Mouse (Mus musculus) hindbrain, embryonic 14.5 days (tissue): ENCODE measurements around the gene Phf20. TPM values are rescaled to one million over a fixed set of nuclear protein-coding genes. Genes with fewer than 3 reads are reported as not detected.

Experiments used
- ATAC-seq: fragments of 200-750 bp; cut with Nextera tagmentation; 2 replicates; pipeline ENCODE4 v1.8.0; 2017; ENCODE audit warnings: moderate number of reproducible peaks, mild to moderate bottlenecking, moderate TSS enrichment, moderate library complexity; ENCODE audit not compliant: low FRiP score
- DNase-seq: peaks from one replicate; pipeline ENCODE4 v3.0.0-alpha.2; 2015; ENCODE audit warnings: low spot score
- H3K27ac ChIP-seq: fragments of 300-500 bp; sonication (generic); 2 replicates; pipeline ENCODE4 v1.5.1; 2014; ENCODE audit warnings: mild to moderate bottlenecking, moderate library complexity
- H3K27me3 ChIP-seq: fragments of 300-500 bp; sonication (generic); 2 replicates; pipeline ENCODE4 v1.6.1; 2014; ENCODE audit warnings: mild to moderate bottlenecking, low read length, mixed read lengths; ENCODE audit not compliant: control insufficient read depth, insufficient read depth
- H3K36me3 ChIP-seq: fragments of 300-500 bp; sonication (generic); replicated peaks from 2 replicates; pipeline ENCODE4 v1.6.1; 2014; ENCODE audit not compliant: control insufficient read depth, insufficient read depth
- H3K4me1 ChIP-seq: fragments of 300-500 bp; sonication (generic); replicated peaks from 2 replicates; pipeline ENCODE4 v1.6.1; 2014; ENCODE audit warnings: antibody characterized with exemption, low read length, mixed read lengths; ENCODE audit not compliant: control insufficient read depth, insufficient read depth
- H3K4me2 ChIP-seq: fragments of 300-500 bp; sonication (generic); replicated peaks from 2 replicates; pipeline ENCODE4 v1.6.1; 2014; ENCODE audit warnings: mild to moderate bottlenecking, moderate library complexity
- H3K4me3 ChIP-seq: fragments of 300-500 bp; sonication (generic); replicated peaks from 2 replicates; pipeline ENCODE4 v1.5.1; 2014; ENCODE audit warnings: mild to moderate bottlenecking, low read length
- H3K9ac ChIP-seq: fragments of 300-500 bp; sonication (generic); 2 replicates; pipeline ENCODE4 v1.6.1; 2014
- H3K9me3 ChIP-seq: fragments of 300-500 bp; sonication (generic); 2 replicates; pipeline ENCODE4 v1.6.1; 2016; ENCODE audit warnings: low read length; ENCODE audit not compliant: control insufficient read depth
- WGBS: fragments of 180-500 bp; shearing (Covaris S2); extraction: QIAGEN DNeasy Blood & Tissue Kit; methylation state at CpG from one replicate; pipeline ENCODE4 v1.1.7; 2014; 5-methylcytosine and 5-hydroxymethylcytosine counted together
- polyA plus RNA-seq: library from polyadenylated mRNA; unstranded; fragments of >200 nt; fragmentation: Nextera tagmentation; extraction: Ambion mirVana; gene quantifications from 2 replicates; pipeline ENCODE4 v1.2.1, GENCODE M21; 2014

The Phf20 gene
- polyA plus RNA-seq, 1 experiment from 2014 or later = 107 TPM

- Histone ChIP-seq H3K4me2 (no peak overlapping the region), H3K36me3 (peaks cover 53% of the 10 kb centered on the region), H3K9me3 (no peaks in the 10 kb centered on the region), H3K27me3 (no peaks in the 10 kb centered on the region), H3K27ac (no peak overlapping the region), H3K4me1 (no peaks in the 10 kb centered on the region), H3K9ac (no peak overlapping the region), H3K4me3 (no peak overlapping the region)
- WGBS = 94% methylated on average over 4 of the region's 4 CpGs
- ATAC-seq = no peak
- no peak for DNase-seq
Measured at GRCm38 (mm10) chr2:156304351-156304750, 108.1 kb downstream of the Phf20 start.

DNA sequence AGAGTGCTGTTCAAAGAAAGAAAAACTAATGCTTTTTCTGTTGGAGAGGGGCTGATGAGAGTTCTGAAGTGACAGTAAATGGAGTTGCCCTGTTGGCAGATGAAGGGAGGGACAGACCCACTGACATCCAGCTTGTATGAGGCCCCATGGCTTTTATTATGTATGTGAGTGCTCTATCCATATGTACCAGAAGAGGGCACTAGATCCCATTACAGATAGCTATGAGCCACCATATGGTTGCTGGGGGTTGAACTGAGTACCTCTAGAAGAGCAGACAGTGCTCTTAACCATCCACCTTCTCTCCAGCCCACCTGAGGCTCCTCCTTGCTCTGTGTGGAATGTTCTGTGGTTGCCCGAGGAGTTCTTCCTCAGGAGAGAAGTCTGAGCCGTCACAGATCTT is 109.6 kb downstream of the Phf20 start:
- Histone ChIP-seq H3K4me3 (no peak overlapping the region), H3K36me3 (peaks cover 50% of the 10 kb centered on the region), H3K27me3 (no peaks in the 10 kb centered on the region), H3K9ac (no peak overlapping the region), H3K27ac (no peak overlapping the region), H3K4me2 (no peak overlapping the region), H3K4me1 (0 out of 2 replicates have a peak, but pooled peaks cover under 1% of the 10 kb centered on the region), H3K9me3 (no peaks in the 10 kb centered on the region)
- ATAC-seq = no peak
- 92% methylated on average over 2 of the region's 2 CpGs for WGBS
- DNase-seq = peak; percentile 35

- Histone ChIP-seq H3K4me2 (no peak overlapping the region), H3K36me3 (peaks cover 47% of the 10 kb centered on the region), H3K9ac (no peak overlapping the region), H3K4me1 (peaks cover 6% of the 10 kb centered on the region; the same call in 1 of the 2 replicates), H3K27ac (no peak overlapping the region), H3K9me3 (no peaks in the 10 kb centered on the region), H3K27me3 (no peaks in the 10 kb centered on the region), H3K4me3 (no peak overlapping the region)
- ATAC-seq (no peak), DNase-seq (no peak)
- 61% methylated on average over 5 of the region's 5 CpGs for whole genome bisulfite sequencing
Measured at GRCm38 (mm10) chr2:156307261-156307660, 111.0 kb downstream of the Phf20 start.

GRCm38 (mm10) chr2:156309948-156310347 is 113.7 kb downstream of the Phf20 start:
- peaks cover 13% of the 10 kb centered on the region; the same call in 1 of the 2 replicates for H3K4me1 ChIP-seq
- peaks cover 25% of the 10 kb centered on the region for H3K36me3 ChIP-seq
- no peak overlapping the region for H3K27ac ChIP-seq
- WGBS = 98% methylated on average over 5 of the region's 5 CpGs
- ATAC-seq (no peak), DNase-seq (no peak)
- no peak overlapping the region for H3K4me3 ChIP-seq
- H3K9ac ChIP-seq = no peak overlapping the region
- no peaks in the 10 kb centered on the region for H3K9me3 ChIP-seq
- H3K4me2 ChIP-seq = no peak overlapping the region
- no peaks in the 10 kb centered on the region for H3K27me3 ChIP-seq

- DNase-seq (no peak), ATAC-seq (no peak)
- Histone ChIP-seq H3K9me3 (no peaks in the 10 kb centered on the region), H3K4me3 (no peak overlapping the region), H3K27ac (no peak overlapping the region), H3K27me3 (no peaks in the 10 kb centered on the region), H3K4me1 (peaks cover 13% of the 10 kb centered on the region; the same call in 1 of the 2 replicates), H3K36me3 (peaks cover 21% of the 10 kb centered on the region), H3K9ac (no peak overlapping the region), H3K4me2 (no peak overlapping the region)
- WGBS = 90% methylated on average over 5 of the region's 5 CpGs
Measured at GRCm38 (mm10) chr2:156310455-156310854, 114.2 kb downstream of the Phf20 start.

DNA sequence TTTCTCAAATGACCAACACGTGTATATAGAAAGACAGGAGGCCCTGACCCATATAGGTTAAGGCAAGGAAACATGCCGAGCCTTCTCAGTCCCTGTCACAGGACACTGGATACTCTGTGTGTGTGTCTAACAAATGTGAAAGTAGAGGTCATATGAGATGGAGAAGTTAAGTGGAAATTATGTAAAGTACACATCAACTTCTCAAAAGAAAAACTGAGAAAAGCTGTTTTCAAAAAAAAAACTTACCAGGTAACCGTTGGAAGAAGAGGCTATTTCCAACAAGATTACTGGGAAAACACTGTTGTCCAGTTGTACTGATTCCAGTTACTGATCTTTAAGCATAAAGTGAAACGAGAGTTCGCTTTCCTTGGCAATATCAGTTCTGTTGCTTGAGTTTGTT is 114.7 kb downstream of the Phf20 start:
- Histone ChIP-seq H3K4me3 (peak overlapping the region; percentile 94), H3K36me3 (peaks cover 21% of the 10 kb centered on the region; the same call in 1 of the 2 replicates), H3K4me2 (peak overlapping the region; percentile 86), H3K27me3 (no peaks in the 10 kb centered on the region), H3K4me1 (peaks cover 13% of the 10 kb centered on the region; the same call in 1 of the 2 replicates), H3K9ac (0 out of 2 replicates have a peak overlapping the region, but pooled peaks have one; percentile 97), H3K27ac (no peak overlapping the region), H3K9me3 (no peaks in the 10 kb centered on the region)
- whole genome bisulfite sequencing = 90% methylated on average over 5 of the region's 5 CpGs
- ATAC-seq (no peak), DNase-seq (no peak)

DNA sequence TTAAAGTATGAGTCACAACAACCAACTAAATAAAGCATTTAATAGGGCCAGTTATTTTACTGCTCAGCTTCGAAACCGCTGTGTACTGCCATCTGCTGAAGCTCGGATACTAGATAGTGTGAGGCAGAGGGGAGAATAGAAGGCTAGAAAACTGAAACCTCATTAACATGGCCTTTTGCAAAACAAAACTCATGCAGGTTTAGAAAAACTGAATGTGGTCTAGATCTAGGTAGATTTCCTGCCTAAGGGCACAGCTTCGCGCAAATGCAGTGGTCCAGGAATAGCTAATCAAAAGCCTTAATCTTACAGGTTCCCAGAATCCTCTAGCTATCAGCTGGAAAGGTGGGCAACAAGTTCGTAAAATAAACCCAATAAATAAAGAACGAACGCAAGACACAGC is 115.2 kb downstream of the Phf20 start:
- WGBS = 21% methylated on average over 8 of the region's 8 CpGs
- Histone ChIP-seq H3K4me1 (peaks cover 13% of the 10 kb centered on the region; the same call in 1 of the 2 replicates), H3K27me3 (no peaks in the 10 kb centered on the region), H3K4me3 (peak overlapping the region; percentile 94), H3K27ac (peak overlapping the region; percentile 97), H3K36me3 (peaks cover 21% of the 10 kb centered on the region; the same call in 1 of the 2 replicates), H3K9ac (peak overlapping the region; percentile 97), H3K4me2 (peak overlapping the region; percentile 86), H3K9me3 (no peaks in the 10 kb centered on the region)
- DNase-seq (no peak), ATAC-seq (no peak)

DNA sequence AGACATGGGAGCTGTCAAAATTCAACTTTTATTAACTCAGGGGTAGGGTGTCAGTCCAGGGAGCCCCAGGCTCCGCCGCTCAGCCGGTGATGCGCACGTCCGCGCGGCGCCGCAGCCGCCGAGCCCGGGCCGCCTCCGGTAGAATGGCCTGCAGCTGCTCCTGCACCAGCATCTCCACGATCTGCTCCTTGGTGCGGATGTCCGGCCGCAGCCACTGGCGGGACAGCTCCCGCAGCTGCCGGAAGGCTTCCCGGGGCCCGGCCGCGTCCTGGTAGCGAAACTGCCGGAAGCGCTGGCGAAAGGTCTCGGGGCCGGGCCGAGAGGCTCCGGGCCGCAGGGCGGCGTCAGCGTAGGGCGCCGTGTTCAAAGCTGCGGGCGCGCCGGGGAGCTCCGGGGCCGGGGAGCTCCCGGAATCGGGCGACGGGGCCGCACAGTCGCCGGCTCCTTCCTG is 115.6 kb downstream of the Phf20 start:
- Histone ChIP-seq H3K9me3 (no peaks in the 10 kb centered on the region), H3K9ac (peak overlapping the region; percentile 97), H3K27ac (peak overlapping the region; percentile 97), H3K27me3 (no peaks in the 10 kb centered on the region), H3K4me1 (peaks cover 13% of the 10 kb centered on the region; the same call in 1 of the 2 replicates), H3K36me3 (peaks cover 17% of the 10 kb centered on the region; the same call in 1 of the 2 replicates), H3K4me3 (peak overlapping the region; percentile 94), H3K4me2 (peak overlapping the region; percentile 86)
- under 1% methylated on average over 52 of the region's 53 CpGs for WGBS
- ATAC-seq (peak; percentile 58; the same call in 1 of the 2 replicates), DNase-seq (peak; percentile 52)

GRCm38 (mm10) chr2:156312297-156312897 is 116.1 kb downstream of the Phf20 start, which contains the start of the genes Cnbd2 and Scand1:
TSS of gene Cnbd2 (plus strand) at chr2:156312299.
TSS of gene Scand1 (minus strand) at chr2:156312704.
- Histone ChIP-seq H3K27ac (peak within 1 kb of the TSS; percentile 97), H3K36me3 (peaks cover 16% of the 10 kb centered on the region; the same call in 1 of the 2 replicates), H3K9me3 (no peaks in the 10 kb centered on the region), H3K4me1 (peaks cover 13% of the 10 kb centered on the region; the same call in 1 of the 2 replicates), H3K27me3 (no peaks in the 10 kb centered on the region), H3K4me2 (peak within 1 kb of the TSS; percentile 86), H3K9ac (peak within 1 kb of the TSS; percentile 97), H3K4me3 (peak within 1 kb of the TSS; percentile 94)
- DNase-seq (peak; percentile 81), ATAC-seq (peak; percentile 92)
- WGBS = under 1% methylated on average over 49 of the region's 49 CpGs
